Mouse (Mus musculus) spleen, adult 12 weeks (tissue): ENCODE results near the gene Acan.

Source experiments
- DNase-seq: peaks from one replicate; pipeline ENCODE4 v3.0.0; 2022; ENCODE audit warnings: low spot score

Gene Acan

GRCm38 (mm10) chr7:79139891-79140591 is 86.8 kb downstream of the Acan start:
- DNase-seq, result no peak

- peak; percentile 49 for DNase-seq
Observed at GRCm38 (mm10) chr7:79140897-79141296, 87.6 kb downstream of the Acan start.

GRCm38 (mm10) chr7:79147011-79147837 is 93.9 kb downstream of the Acan start:
- no peak for DNase-seq

- DNase-seq, result no peak
Observed at GRCm38 (mm10) chr7:79147931-79148653, 94.8 kb downstream of the Acan start.

GRCm38 (mm10) chr7:79148711-79149266 is 95.5 kb downstream of the Acan start, which contains the start of gene Mfge8:
Gene Mfge8 (minus strand): TSS chr7:79149060.
- DNase-seq, result peak; percentile 32

- no peak for DNase-seq
Observed at GRCm38 (mm10) chr7:79149522-79149921, 96.2 kb downstream of the Acan start.

- DNase-seq, result no peak
Observed at GRCm38 (mm10) chr7:79159406-79159805, 106.1 kb downstream of the Acan start.
